Mouse (Mus musculus) ES-Bruce4 (cell line): ENCODE data around the gene Zscan26.

Experiments
- CTCF ChIP-seq: IDR thresholded peaks from one replicate; pipeline ENCODE4 v1.8.1; 2011; ENCODE audit warnings: low read depth, low read length
- EP300 ChIP-seq: IDR thresholded peaks from 2 replicates; pipeline ENCODE4 v1.6.1; 2011; ENCODE audit warnings: low read depth, low read length; ENCODE audit not compliant: insufficient read depth
- POLR2A ChIP-seq: IDR thresholded peaks from one replicate; pipeline ENCODE4 v1.8.1; 2011; ENCODE audit warnings: low read length; ENCODE audit not compliant: insufficient read depth

DNA sequence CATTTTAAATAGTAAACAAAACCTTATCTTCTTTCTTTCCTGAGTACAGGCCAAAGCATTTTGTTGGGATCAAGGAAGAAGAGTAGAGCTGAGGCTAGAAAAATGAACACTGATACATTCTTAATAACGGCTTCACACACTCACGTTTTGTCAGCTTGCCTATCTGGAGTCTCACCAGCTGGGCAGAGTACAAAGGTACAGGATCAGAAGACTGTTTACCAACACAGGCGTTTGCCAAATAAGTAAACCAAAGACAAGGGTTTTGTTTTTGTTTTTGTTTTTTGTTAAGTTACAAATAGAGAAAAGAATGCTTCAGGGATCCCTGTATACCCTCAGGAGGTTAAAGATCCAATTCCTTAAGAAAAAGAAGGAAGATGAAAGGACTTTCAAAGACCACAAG is 52.4 kb downstream of the Zscan26 start:
- TF ChIP-seq CTCF, result no peak
- no peak for TF ChIP-seq EP300
- TF ChIP-seq POLR2A, result no peak
